Mouse (Mus musculus) Patski (cell line): ENCODE data around the gene Adgrg3. TPM values are rescaled to one million over a fixed set of nuclear protein-coding genes. Genes with fewer than 3 reads are reported as not detected.
"Not testable (repeated sequence)": the region's sequence is repeated elsewhere in the genome, so short reads cannot be mapped to it uniquely, and the experiment has no call there.

Experiments
- ATAC-seq: fragments of 100-300 bp; one replicate; pipeline ENCODE4 v1.8.0; 2021
- CTCF ChIA-PET: fragments of 350-600 bp; sonication (Branson Sonifier 250); formaldehyde crosslinking; loops from one replicate; lab custom pipeline; 2022; ENCODE audit warnings: inconsistent platforms; lab: Charles Lee
- POLR2A ChIA-PET: fragments of 350-600 bp; sonication (Branson Sonifier 250); formaldehyde crosslinking; loops from one replicate; lab custom pipeline; 2022; ENCODE audit warnings: antibody characterized with exemption, inconsistent platforms; lab: Charles Lee
- DNase-seq: peaks from one replicate; pipeline ENCODE4 v3.0.0-alpha.2; 2011; ENCODE audit warnings: low read depth, low spot score
- H3K27me3 ChIP-seq: fragments of 371-371 bp; one replicate; pipeline ENCODE4 v1.5.1; 2021
- CTCF ChIP-seq: fragments of 100-300 bp; IDR thresholded peaks from one replicate; pipeline ENCODE4 v1.5.1; 2021
- in situ Hi-C: fragments of 300-500 bp; cut with MboI; formaldehyde crosslinking; loops from 3 replicates; pipeline ENCODE4 v1.11.1; 2018; ENCODE audit warnings: low pct_unique_long_range_greater_than_20kb, mixed read lengths
- polyA plus RNA-seq: library from polyadenylated mRNA; unstranded; gene quantifications from one replicate; pipeline ENCODE4 v1.2.3, GENCODE M21; 2021

The Adgrg3 gene
- polyA plus RNA-seq, 1 experiment from 2014 or later = 0.31 TPM

DNA sequence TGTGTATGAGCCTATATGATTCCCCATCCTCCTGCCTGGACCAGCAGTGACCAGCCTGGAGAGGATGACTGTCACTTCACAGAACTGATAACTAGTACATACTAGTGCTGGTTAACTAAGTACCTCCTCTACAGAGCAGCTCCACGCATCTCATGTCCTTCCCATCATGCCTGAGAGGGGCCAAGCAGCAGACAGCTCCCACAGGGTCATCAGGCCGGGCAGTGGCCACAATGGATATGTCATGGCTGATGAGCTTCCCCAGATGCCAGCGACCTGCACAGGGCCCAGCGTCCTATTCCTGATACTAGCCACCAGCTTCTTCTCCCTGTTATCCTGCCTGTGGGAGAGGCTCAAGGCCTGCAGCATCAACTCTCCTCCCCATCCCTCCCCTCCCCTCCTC is 808 bp upstream of the Adgrg3 start:
- in situ Hi-C loops = no loop called here
- TF ChIP-seq CTCF = no peak
- DNase-seq (no peak), ATAC-seq (no peak)
- CTCF ChIA-PET = interaction anchor here (1.4 kb wide), 1 partner anchor 15 kb away, joined by 3 read pairs; no protein-coding TSS in a partner anchor
- no peaks in the 10 kb centered on the region for H3K27me3 ChIP-seq
- POLR2A ChIA-PET = interaction anchor here (1.1 kb wide), 1 partner anchor 38 kb away, joined by 5 read pairs; the partner anchor contains the start of gene Drc7

- DNase-seq (no peak), ATAC-seq (no peak)
- no peak for TF ChIP-seq CTCF
- H3K27me3 ChIP-seq = no peaks in the 10 kb centered on the region
- ChIA-PET CTCF (interaction anchor here (1.4 to 1.6 kb wide), 2 partner anchors 17 to 68 kb away, joined by 3 to 5 read pairs; no protein-coding TSS in a partner anchor), POLR2A (interaction anchor here (0.6 kb wide), 1 partner anchor 11 kb away, joined by 3 read pairs; no protein-coding TSS in a partner anchor)
- in situ Hi-C loops = no loop called here
Observed at GRCm38 (mm10) chr8:95017969-95018635, 610 bp downstream of the Adgrg3 start.

DNA sequence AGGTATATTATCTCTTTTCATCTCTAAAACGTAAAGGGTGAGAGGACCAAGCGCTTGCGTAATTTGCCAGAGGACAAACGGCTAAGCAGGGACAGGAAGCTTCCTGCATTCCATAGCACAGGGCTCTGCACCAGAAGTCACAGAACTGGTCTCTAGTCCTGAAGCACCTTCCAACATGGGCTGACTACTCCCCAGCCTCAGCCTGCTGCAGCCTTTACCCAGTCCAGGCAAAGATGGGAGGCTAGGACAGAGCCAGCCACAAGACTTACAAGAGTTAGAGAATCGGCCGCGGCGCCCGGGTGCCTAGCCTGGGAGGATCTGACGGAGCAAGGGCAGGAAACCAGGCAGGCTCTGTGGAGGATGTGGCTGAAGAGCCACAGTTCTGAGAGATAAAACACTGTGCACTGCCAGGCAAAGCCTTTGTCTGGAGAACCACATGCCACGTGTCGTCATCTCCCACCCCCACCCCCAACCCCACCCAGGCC is 2.8 kb downstream of the Adgrg3 start:
- POLR2A ChIA-PET = interaction anchor here (0.6 kb wide), 1 partner anchor 58 kb away, joined by 3 read pairs; no protein-coding TSS in a partner anchor
- DNase-seq (no peak), ATAC-seq (no peak)
- no peak for TF ChIP-seq CTCF
- H3K27me3 ChIP-seq = no peaks in the 10 kb centered on the region
- in situ Hi-C loops = loop anchor here (10.0 kb wide), 1 partner anchor 184 kb away; the partner anchor contains the start of gene Kifc3
- CTCF ChIA-PET = no interaction called here

DNA sequence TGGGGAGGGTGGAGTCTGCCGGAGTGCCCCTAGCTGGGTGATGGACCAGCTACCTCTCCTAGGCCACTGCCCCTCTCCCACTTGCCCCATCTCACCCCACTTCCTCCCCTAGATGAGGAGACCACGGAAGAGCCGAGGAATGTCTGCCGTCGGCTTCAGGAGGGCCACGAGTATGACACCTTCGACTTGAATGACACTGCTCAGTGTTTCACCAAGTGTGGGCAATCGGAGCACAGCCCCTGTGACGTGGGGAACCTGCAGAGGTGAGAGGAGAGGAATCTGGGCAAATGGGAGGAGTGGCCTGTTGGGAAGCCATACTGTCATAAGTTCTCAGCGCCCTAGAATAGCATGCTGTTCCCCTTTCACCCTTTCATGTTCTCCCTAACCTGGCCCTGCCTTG is 3.3 kb downstream of the Adgrg3 start:
- no peak for DNase-seq
- TF ChIP-seq CTCF = no peak
- H3K27me3 ChIP-seq = no peaks in the 10 kb centered on the region
- ChIA-PET POLR2A (no interaction called here), CTCF (no interaction called here)
- no peak for ATAC-seq
- in situ Hi-C loops = loop anchor here (10.0 kb wide), 1 partner anchor 184 kb away; the partner anchor contains the start of gene Kifc3

DNA sequence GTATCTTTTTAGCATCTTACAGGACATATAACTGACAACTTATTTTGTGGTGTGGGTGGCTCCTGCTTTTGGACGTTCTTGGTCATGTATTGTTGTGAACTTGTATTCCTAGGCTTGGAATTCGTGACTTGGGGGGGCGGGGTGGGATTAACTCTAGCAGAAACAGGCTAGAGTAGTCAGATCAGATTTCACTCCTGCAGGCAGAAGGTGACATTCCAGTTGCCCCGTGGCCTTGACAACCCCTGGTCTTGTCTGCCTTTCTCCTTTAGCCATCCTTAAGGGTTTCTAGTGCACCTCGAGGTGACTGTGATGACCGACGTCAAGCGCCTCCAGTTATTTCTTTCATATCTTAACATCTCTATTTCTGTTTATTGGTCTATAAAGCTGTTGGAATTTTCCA is 5.7 kb downstream of the Adgrg3 start:
- in situ Hi-C loops = loop anchor here (10.0 kb wide), 1 partner anchor 182 kb away; the partner anchor contains the start of gene Kifc3
- no peak for TF ChIP-seq CTCF
- H3K27me3 ChIP-seq = no peaks in the 10 kb centered on the region
- ChIA-PET CTCF (no interaction called here), POLR2A (no interaction called here)
- ATAC-seq = no peak
- no peak for DNase-seq

GRCm38 (mm10) chr8:95024387-95024786 is 6.9 kb downstream of the Adgrg3 start:
- POLR2A ChIA-PET = no interaction called here

DNA sequence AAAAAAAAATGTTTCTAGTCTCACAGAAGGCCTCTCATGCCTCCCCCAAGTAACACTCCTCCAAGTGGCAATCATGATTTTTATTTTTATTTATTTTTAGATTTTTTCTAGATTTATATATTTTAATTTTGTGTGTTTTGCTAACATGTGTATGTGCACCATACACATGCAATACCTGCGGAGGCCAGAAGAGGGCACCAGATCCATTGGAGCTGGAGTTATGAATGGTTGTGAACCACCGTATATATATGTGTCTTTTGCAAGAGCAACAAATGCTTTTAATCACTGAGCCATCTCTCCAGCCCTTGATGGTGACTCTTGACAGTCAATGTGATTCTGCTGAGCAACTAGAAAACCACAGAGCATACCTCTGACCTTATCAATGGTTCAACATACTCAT is 7.9 kb downstream of the Adgrg3 start:
- H3K27me3 ChIP-seq = no peaks in the 10 kb centered on the region
- POLR2A ChIA-PET = no interaction called here
- in situ Hi-C loops = loop anchor here (10.0 kb wide), 1 partner anchor 179 kb away; the partner anchor contains the start of gene Kifc3
- DNase-seq = no peak
- CTCF ChIA-PET = interaction anchor here (1.1 to 1.7 kb wide), 2 partner anchors 75 to 109 kb away, joined by 3 to 5 read pairs; no protein-coding TSS in a partner anchor
- TF ChIP-seq CTCF = no peak
- no peak for ATAC-seq

More at GRCm38 (mm10) chr8:95024387-95024786, 6.9 kb downstream of the Adgrg3 start:
- ATAC-seq = no peak
- no peak for TF ChIP-seq CTCF
- no peak for DNase-seq
- H3K27me3 ChIP-seq = no peaks in the 10 kb centered on the region
- CTCF ChIA-PET = interaction anchor here (0.8 to 1.7 kb wide), 3 partner anchors 9 to 110 kb away, joined by 3 to 5 read pairs (median 4); no protein-coding TSS in a partner anchor
- in situ Hi-C loops = loop anchor here (10.0 kb wide), 1 partner anchor 180 kb away; the partner anchor contains the start of gene Kifc3

- H3K27me3 ChIP-seq, ATAC-seq, CTCF ChIA-PET, DNase-seq: not testable (repeated sequence)
- in situ Hi-C loops = loop anchor here (10.0 kb wide), 1 partner anchor 176 kb away; the partner anchor contains the start of gene Kifc3
- POLR2A ChIA-PET = interaction anchor here (0.6 kb wide), 1 partner anchor 10 kb away, joined by 3 read pairs; no protein-coding TSS in a partner anchor
Observed at GRCm38 (mm10) chr8:95028391-95028790, 10.9 kb downstream of the Adgrg3 start.

- no peaks in the 10 kb centered on the region for H3K27me3 ChIP-seq
- no peak for TF ChIP-seq CTCF
- ChIA-PET CTCF (no interaction called here), POLR2A (no interaction called here)
- DNase-seq (no peak), ATAC-seq (no peak)
- in situ Hi-C loops = loop anchor here (5.0 kb wide), 1 partner anchor 35 kb away; no protein-coding TSS in a partner anchor
Observed at GRCm38 (mm10) chr8:95037106-95037925, 19.8 kb downstream of the Adgrg3 start.
